Mouse (Mus musculus): ENCODE results near the gene Olfr671.
"Not testable (repeated sequence)": the region's sequence is repeated elsewhere in the genome, so short reads cannot be mapped to it uniquely, and the experiment has no call there.

Olfr671 gene

DNA sequence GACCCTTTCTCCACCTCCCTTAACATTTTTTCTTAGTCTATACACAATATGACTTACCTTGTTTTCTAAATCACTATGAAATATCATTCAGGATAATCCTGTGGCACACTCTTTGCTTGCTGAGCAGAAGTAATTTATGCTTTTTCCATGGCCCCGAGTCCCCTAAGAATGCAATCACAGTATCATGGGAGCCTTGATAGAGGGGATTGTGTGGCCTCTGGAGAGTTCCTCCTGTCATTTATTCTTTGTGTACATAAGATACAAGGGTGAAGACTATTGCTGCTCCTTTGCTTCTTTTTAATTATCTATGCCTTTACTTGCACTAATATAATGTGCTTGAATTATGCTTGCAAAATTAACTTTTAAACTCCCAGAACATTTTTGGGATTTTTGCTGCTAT, at the start of gene Olfr671:
Gene Olfr671 (minus strand): TSS at position 101 of the 400 bp plus-strand sequence.
- no peak for DNase-seq (ENCODE audit: low spot score)

DNA sequence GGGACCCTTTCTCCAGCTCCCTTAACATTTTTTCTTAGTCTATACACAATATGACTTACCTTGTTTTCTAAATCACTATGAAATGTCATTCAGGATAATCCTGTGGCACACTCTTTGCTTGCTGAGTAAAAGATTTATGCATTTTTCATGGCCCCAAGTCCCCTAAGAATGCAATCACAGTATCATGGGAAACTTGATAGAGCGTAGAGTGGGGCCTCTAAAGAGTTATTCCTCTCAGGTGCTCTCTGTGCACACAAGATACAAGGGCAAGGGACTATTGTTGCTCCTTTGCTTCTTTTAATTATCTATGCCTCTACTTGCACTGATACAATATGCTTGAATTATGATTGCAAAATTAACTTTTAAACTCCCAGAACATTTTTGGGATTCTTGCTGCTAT, 49.4 kb upstream of the Olfr671 start, which contains the start of gene Olfr675:
Gene Olfr675 (minus strand): TSS at position 101 of the 400 bp plus-strand sequence.
- DNase-seq (ENCODE audit: low spot score) = no peak

DNA sequence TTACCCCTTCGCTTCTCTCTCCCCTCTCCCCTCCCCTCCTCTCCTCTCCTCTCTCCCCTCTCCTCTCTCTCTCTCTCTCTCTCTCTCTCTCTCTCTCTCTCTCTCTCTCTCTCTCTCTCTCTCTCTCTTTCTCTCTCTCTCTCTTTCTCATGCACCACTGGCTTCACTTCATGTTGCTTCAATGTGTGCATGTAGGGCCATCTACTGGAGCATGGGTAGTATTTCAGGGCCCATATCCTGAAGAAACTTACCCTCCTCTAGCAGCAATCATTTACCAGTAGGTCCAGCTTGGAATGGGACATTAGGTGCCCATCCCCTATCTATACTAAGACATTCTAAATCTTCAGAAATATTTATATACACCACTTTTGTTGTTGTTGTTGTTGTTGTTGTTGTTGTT, 43.6 kb upstream of the Olfr671 start:
- no peak for DNase-seq (ENCODE audit: low spot score)

DNA sequence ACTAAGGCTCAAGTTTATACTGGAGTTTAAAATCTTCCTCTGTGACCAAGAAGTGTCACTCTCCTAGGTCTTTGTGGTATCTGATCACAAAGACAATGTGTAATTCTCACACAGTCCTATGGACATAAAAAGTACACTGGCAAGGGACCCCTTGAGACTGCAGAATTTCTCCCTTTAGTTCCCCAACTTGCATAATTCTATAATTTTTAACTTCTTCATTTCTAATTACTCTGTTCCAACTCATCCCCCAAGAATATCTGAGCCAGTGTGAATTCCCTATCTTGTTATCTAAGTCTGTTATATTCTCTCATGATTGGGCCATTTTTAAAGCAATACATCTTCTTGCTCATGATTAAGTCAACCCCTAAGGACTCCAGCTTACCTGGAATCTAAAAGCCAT, 23.0 kb upstream of the Olfr671 start, which contains the start of gene Olfr672:
Gene Olfr672 (minus strand): TSS at position 101 of the 400 bp plus-strand sequence.
- no peak for DNase-seq (ENCODE audit: low spot score)

DNA sequence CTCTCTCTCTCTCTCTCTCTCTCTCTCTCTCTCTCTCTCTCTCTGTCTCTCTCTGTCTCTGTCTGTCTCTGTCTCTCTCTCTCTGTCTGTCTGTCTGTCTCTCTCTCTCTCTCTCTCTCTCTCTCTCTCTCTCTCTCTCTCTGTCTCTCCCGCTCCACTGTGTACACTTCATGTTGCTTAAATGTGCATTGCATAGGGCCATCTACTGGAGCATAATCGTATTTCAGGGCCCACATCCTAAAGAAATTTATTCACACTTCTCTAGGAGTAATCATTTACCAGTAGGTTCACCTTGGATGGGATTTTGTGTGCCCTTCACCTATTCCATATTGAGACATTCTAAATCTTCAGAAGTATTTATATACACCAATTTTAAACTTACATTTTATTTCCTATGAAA, 6.4 kb downstream of the Olfr671 start:
- not testable (repeated sequence) for DNase-seq (ENCODE audit: low spot score)

DNA sequence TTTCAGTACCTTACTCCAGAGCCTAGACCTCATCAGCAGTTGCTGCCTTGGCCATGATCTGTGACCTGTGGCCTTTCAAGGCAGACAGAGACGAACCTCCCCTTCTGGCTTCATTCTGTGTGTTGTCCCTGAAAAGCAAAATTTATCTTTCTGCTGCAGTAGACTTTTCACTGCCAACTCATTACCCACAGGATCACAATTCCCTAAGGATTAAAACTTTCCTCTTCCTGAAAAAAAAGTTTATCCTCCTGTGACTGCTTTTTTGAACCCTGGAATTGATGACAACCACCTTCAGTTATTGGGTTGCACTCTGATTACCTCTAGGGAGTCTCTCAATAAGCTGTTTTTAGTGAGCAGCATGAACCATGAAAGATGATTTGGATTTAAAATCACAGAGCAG, 16.4 kb downstream of the Olfr671 start, which contains the start of gene Olfr670:
Gene Olfr670 (minus strand): TSS at position 101 of the 400 bp plus-strand sequence.
- no peak for DNase-seq (ENCODE audit: low spot score)

DNA sequence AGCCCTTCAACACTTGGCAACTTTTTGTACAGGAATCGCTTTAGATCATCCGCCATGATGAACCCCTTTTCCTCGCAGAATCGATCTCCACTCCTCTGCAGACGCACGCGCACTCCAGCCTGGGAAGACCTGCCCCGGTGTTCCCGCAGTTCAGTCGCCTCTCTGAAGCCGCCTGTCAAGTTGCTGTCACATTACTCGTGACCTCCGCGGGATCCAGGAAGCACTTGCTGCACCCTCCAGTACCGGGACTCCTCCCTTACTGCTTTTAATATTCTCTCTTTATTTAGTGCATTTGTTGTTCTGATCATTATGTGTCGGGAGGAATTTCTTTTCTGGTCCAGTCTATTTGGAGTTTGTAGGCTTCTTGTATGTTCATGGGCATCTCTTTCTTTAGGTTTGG, 28.7 kb downstream of the Olfr671 start:
- DNase-seq (ENCODE audit: low spot score) = not testable (repeated sequence)

DNA sequence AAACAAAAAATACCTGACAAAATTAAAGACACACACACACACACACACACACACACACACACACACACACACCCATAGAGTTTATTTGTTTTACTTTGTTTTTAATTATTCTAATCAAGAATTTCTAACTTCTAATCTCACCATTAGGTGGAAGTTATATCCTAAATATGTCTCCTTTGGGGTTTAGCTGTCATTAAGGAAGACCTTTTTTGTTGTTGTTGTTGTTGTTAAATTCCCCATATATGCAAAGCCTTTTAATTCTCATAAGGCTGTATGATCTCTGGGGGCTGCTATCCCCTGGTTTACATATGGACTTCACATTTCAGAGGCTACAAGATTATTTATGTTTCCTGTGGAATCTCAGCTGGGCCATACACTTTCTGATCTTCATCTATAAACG, 45.0 kb downstream of the Olfr671 start, which contains the start of gene Olfr669:
Gene Olfr669 (plus strand): TSS at position 301 of the 400 bp plus-strand sequence.
- no peak for DNase-seq (ENCODE audit: low spot score)

DNA sequence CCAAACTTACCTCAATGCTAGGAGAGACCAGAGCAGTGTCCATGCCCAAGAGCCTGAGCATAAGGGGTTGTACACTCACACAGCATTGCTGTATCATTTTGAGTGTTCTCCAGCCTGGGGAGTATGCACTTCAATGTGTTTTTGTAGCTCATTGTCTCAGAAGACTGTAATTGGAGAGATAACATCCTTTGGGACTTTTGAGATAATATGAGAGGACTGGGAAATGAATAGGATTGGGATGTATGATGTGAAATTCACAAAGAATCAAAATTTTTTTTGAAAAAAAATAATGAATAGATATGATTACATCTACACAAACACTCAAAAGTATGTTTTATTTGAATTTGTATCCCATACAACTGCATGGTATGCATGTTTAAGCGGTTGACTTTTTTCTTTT, 51.0 kb downstream of the Olfr671 start, which contains the start of gene Olfr668:
Gene Olfr668 (minus strand): TSS at position 101 of the 400 bp plus-strand sequence.
- no peak for DNase-seq (ENCODE audit: low spot score)

All from ovary, postnatal 14 days (tissue).